Mouse (Mus musculus) heart, adult 10 weeks (tissue): Measurements from ENCODE around the gene Etaa1. TPM values are rescaled to one million over a fixed set of nuclear protein-coding genes. Genes with fewer than 3 reads are reported as not detected.

Experiments used
- polyA plus RNA-seq: library from polyadenylated mRNA; stranded (reverse); fragments of 350-450 nt; fragmentation: Illumina TruSeq; extraction: RNeasy Lipid Tissue Mini Kit (QIAGEN cat#74804); gene quantifications from one replicate; pipeline ENCODE4 v1.2.3, GENCODE M21; 2014; ENCODE audit warnings: low read depth, low replicate concordance

Etaa1 gene
- 2.2 TPM for polyA plus RNA-seq

DNA sequence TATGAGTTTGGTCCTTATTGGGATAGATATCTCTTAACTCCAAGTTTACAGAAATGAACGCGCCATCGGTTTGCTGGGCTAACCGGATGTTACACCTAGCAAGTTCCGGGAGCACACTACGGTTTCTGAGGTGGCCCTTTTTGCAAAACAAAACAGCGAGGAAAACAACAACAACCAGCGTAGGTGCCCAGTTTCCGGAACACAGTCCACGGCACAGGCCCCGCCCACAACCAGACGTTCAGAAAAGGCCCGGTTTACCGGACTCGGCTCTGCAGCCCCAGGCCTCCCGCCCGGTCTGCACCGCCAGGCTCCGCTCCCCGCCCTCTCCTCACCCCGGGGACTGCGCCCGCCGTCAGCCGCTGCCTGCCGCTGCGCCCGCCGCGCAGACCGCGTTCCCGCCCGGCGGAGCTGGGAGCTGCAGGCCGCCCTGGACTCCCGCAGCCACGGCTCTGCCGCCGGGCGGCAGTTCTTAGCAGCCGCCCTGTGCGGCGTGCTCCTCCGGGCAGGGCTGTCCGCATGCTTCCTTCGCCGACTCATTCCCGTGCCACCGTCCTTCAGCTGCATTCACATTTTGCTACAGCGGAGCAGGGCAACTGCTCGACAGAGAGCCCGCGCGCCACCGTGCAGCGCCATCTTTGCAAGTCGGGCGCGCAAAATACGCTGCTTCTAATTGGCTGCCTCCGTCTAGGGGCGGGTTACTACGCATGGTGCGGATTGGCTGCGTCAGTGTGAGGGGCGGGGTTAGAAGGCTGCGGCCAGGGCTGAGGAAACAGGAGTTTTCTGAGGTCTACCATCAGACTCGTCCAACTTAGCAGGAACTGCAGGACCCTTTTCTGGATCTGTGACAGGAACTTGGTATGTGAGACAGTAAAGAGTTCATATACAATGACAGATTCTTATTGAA lies at the start of gene Etaa1:
TSS of gene Etaa1 (minus strand) at position 645 of the 904 bp plus-strand sequence.

